Mouse (Mus musculus): Measurements from ENCODE around the gene Chst8.

GRCm38 (mm10) chr7:34685176-34685575, 127.3 kb downstream of the Chst8 start:
- no peak for TF ChIP-seq CTCF (IDR thresholded peaks at IDR 0.05; ENCODE audit: low read depth)
- no peak for TF ChIP-seq EP300 (optimal IDR thresholded peaks at IDR 0.05)

All from stomach, postnatal 0 days (tissue).